Mouse (Mus musculus) stomach, embryonic 14.5 days (tissue): ENCODE data around the gene Fgd3. TPM values are rescaled to one million over a fixed set of nuclear protein-coding genes. Genes with fewer than 3 reads are reported as not detected.
A peak's percentile ranks its signal among the peaks of the same experiment; 100 is the strongest.

Experiments used
- ATAC-seq: fragments of 200-750 bp; cut with Nextera tagmentation; 2 replicates; pipeline ENCODE4 v1.8.0; 2017; ENCODE audit warnings: low read depth, moderate TSS enrichment; ENCODE audit not compliant: insufficient number of reproducible peaks, insufficient read depth, low FRiP score
- H3K27ac ChIP-seq: fragments of 300-500 bp; sonication (generic); 2 replicates; pipeline ENCODE4 v1.5.1; 2014; ENCODE audit warnings: mild to moderate bottlenecking, low read length, moderate library complexity, mixed read lengths
- H3K27me3 ChIP-seq: fragments of 300-500 bp; sonication (generic); 2 replicates; pipeline ENCODE4 v1.6.1; 2014; ENCODE audit warnings: low read length, control low read depth, mixed read lengths; ENCODE audit not compliant: control insufficient read depth, insufficient read depth
- H3K36me3 ChIP-seq: fragments of 300-500 bp; sonication (generic); 2 replicates; pipeline ENCODE4 v1.6.1; 2014; ENCODE audit warnings: mild to moderate bottlenecking, control low read depth, low read length, moderate library complexity, mixed read lengths; ENCODE audit not compliant: control insufficient read depth, insufficient read depth
- H3K4me1 ChIP-seq: fragments of 300-500 bp; sonication (generic); 2 replicates; pipeline ENCODE4 v1.6.1; 2014; ENCODE audit warnings: low read length, control low read depth, mixed read lengths; ENCODE audit not compliant: control insufficient read depth, insufficient read depth
- H3K4me2 ChIP-seq: fragments of 300-500 bp; sonication (generic); replicated peaks from 2 replicates; pipeline ENCODE4 v1.6.1; 2014; ENCODE audit warnings: low read depth, low read length, control low read depth
- H3K4me3 ChIP-seq: fragments of 300-500 bp; sonication (generic); 2 replicates; pipeline ENCODE4 v1.5.1; 2014; ENCODE audit warnings: low read depth, low read length, control low read depth
- H3K9ac ChIP-seq: fragments of 300-500 bp; sonication (generic); replicated peaks from 2 replicates; pipeline ENCODE4 v1.6.1; 2014; ENCODE audit warnings: low read depth, mild to moderate bottlenecking, control low read depth, low read length, moderate library complexity, mixed read lengths
- H3K9me3 ChIP-seq: fragments of 300-500 bp; sonication (generic); 2 replicates; pipeline ENCODE4 v1.6.1; 2016; ENCODE audit warnings: low read depth, low read length, control low read depth; ENCODE audit not compliant: control insufficient read depth
- WGBS: fragments of 180-500 bp; shearing (Covaris S2); extraction: QIAGEN DNeasy Blood & Tissue Kit; methylation state at CpG from one replicate; pipeline ENCODE4 v1.1.7; 2014; 5-methylcytosine and 5-hydroxymethylcytosine counted together
- polyA plus RNA-seq: library from polyadenylated mRNA; unstranded; fragments of >200 nt; fragmentation: Nextera tagmentation; extraction: Ambion mirVana; gene quantifications from 2 replicates; pipeline ENCODE4 v1.2.1, GENCODE M21; 2014

The Fgd3 gene
- 0.51 and 0.56 TPM in 2 replicates for polyA plus RNA-seq

- H3K27ac ChIP-seq = no peak within 1 kb of the TSS
- 3% methylated on average over 10 of the region's 10 CpGs for WGBS
- H3K9me3 ChIP-seq = no peaks in the 10 kb centered on the region
- ATAC-seq = peak; percentile 77
- H3K4me3 ChIP-seq = 0 out of 2 replicates have a peak within 1 kb of the TSS, but pooled peaks have one; percentile 1
- H3K4me2 ChIP-seq = peak within 1 kb of the TSS; percentile 39
- H3K27me3 ChIP-seq = no peaks in the 10 kb centered on the region
- H3K4me1 ChIP-seq = peaks cover 15% of the 10 kb centered on the region
- no peak within 1 kb of the TSS for H3K9ac ChIP-seq
- no peaks in the 10 kb centered on the region for H3K36me3 ChIP-seq
These were observed at the start of gene Fgd3 for GRCm38 (mm10) chr13:49320040-49320439. Fgd3 (minus strand) TSS chr13:49320311.

GRCm38 (mm10) chr13:49369404-49369803 lies 49.3 kb upstream of the Fgd3 start:
- 0 out of 2 replicates have a peak, but pooled peaks cover 8% of the 10 kb centered on the region for H3K4me1 ChIP-seq
- H3K4me3 ChIP-seq = no peak overlapping the region
- peaks cover 5% of the 10 kb centered on the region for H3K36me3 ChIP-seq
- H3K27me3 ChIP-seq = no peaks in the 10 kb centered on the region
- no peak overlapping the region for H3K4me2 ChIP-seq
- no peak overlapping the region for H3K9ac ChIP-seq
- no peak for ATAC-seq
- H3K27ac ChIP-seq = no peak overlapping the region
- H3K9me3 ChIP-seq = no peaks in the 10 kb centered on the region
- 92% methylated on average over 10 of the region's 10 CpGs for WGBS

GRCm38 (mm10) chr13:49367657-49368440 lies 47.7 kb upstream of the Fgd3 start:
- Histone ChIP-seq H3K36me3 (peaks cover 5% of the 10 kb centered on the region), H3K4me3 (no peak overlapping the region), H3K9me3 (no peaks in the 10 kb centered on the region), H3K27me3 (no peaks in the 10 kb centered on the region), H3K27ac (no peak overlapping the region), H3K4me1 (0 out of 2 replicates have a peak, but pooled peaks cover 8% of the 10 kb centered on the region), H3K9ac (no peak overlapping the region), H3K4me2 (no peak overlapping the region)
- ATAC-seq = no peak
- 77% methylated on average over 4 of the region's 4 CpGs for WGBS

- Histone ChIP-seq H3K4me1 (peaks cover 4% of the 10 kb centered on the region; the same call in 1 of the 2 replicates), H3K4me2 (no peak overlapping the region), H3K9me3 (no peaks in the 10 kb centered on the region), H3K36me3 (no peaks in the 10 kb centered on the region; the same call in 1 of the 2 replicates), H3K4me3 (no peak overlapping the region), H3K27me3 (no peaks in the 10 kb centered on the region), H3K9ac (no peak overlapping the region), H3K27ac (no peak overlapping the region)
- ATAC-seq = no peak
- WGBS = 77% methylated on average over 2 of the region's 2 CpGs
These were observed 44.6 kb upstream of the Fgd3 start for GRCm38 (mm10) chr13:49364716-49365115.

- Histone ChIP-seq H3K4me3 (no peak overlapping the region), H3K4me2 (no peak overlapping the region), H3K9ac (no peak overlapping the region), H3K4me1 (peaks cover under 1% of the 10 kb centered on the region; the same call in 1 of the 2 replicates), H3K27ac (no peak overlapping the region), H3K9me3 (no peaks in the 10 kb centered on the region), H3K36me3 (no peaks in the 10 kb centered on the region), H3K27me3 (no peaks in the 10 kb centered on the region)
- 77% methylated on average over 2 of the region's 2 CpGs for WGBS
- no peak for ATAC-seq
These were observed 42.7 kb upstream of the Fgd3 start for GRCm38 (mm10) chr13:49362804-49363203.

- Histone ChIP-seq H3K27ac (no peak overlapping the region), H3K9me3 (no peaks in the 10 kb centered on the region), H3K4me1 (no peaks in the 10 kb centered on the region; the same call in 1 of the 2 replicates), H3K9ac (no peak overlapping the region), H3K4me3 (no peak overlapping the region), H3K36me3 (no peaks in the 10 kb centered on the region), H3K27me3 (no peaks in the 10 kb centered on the region), H3K4me2 (no peak overlapping the region)
- WGBS = 77% methylated on average over 7 of the region's 7 CpGs
- ATAC-seq = no peak
These were observed 42.3 kb upstream of the Fgd3 start for GRCm38 (mm10) chr13:49362364-49362763.

- H3K4me1 ChIP-seq = no peaks in the 10 kb centered on the region; the same call in 1 of the 2 replicates
- 23% methylated on average over 3 of the region's 3 CpGs for WGBS
- no peaks in the 10 kb centered on the region for H3K36me3 ChIP-seq
- H3K4me2 ChIP-seq = no peak overlapping the region
- H3K4me3 ChIP-seq = no peak overlapping the region
- ATAC-seq = no peak
- H3K9me3 ChIP-seq = no peaks in the 10 kb centered on the region
- no peaks in the 10 kb centered on the region for H3K27me3 ChIP-seq
- H3K9ac ChIP-seq = no peak overlapping the region
- H3K27ac ChIP-seq = no peak overlapping the region
These were observed 40.8 kb upstream of the Fgd3 start for GRCm38 (mm10) chr13:49360906-49361406.

GRCm38 (mm10) chr13:49358184-49358583 lies 38.1 kb upstream of the Fgd3 start:
- no peak overlapping the region for H3K4me3 ChIP-seq
- no peak overlapping the region for H3K9ac ChIP-seq
- no peaks in the 10 kb centered on the region for H3K9me3 ChIP-seq
- no peaks in the 10 kb centered on the region; the same call in 1 of the 2 replicates for H3K4me1 ChIP-seq
- H3K4me2 ChIP-seq = no peak overlapping the region
- no peak overlapping the region for H3K27ac ChIP-seq
- H3K36me3 ChIP-seq = no peaks in the 10 kb centered on the region
- no peaks in the 10 kb centered on the region for H3K27me3 ChIP-seq
- ATAC-seq = no peak
- 91% methylated on average over 3 of the region's 3 CpGs for WGBS
